Mouse (Mus musculus) gastrocnemius, postnatal 36 days (tissue): ENCODE measurements around the gene Plekhm1. TPM values are rescaled to one million over a fixed set of nuclear protein-coding genes. Genes with fewer than 3 reads are reported as not detected.
"Not testable (repeated sequence)": the region's sequence is repeated elsewhere in the genome, so short reads cannot be mapped to it uniquely, and the experiment has no call there.

ENCODE experiments used
- DNase-seq, 2 experiments: peaks; one replicate each; pipeline ENCODE4 v3.0.0; 2022
- intact Hi-C: fragments of 180-260 bp; cut with DNase I; formaldehyde crosslinking; loops from one replicate; pipeline ENCODE4 v1.15.1; 2025
- total RNA-seq, 2 experiments: library from RNA; stranded (reverse); gene quantifications; 2 replicates each; pipeline ENCODE4 v1.2.3; 2021

Gene Plekhm1
- total RNA-seq, 2 experiments from 2014 or later: 10.6 to 11.8 TPM

- not testable (repeated sequence) for DNase-seq
- intact Hi-C loops: loop anchor here (10.0 kb wide), 1 partner anchor 218 kb away; the partner anchor contains the start of genes Acbd4 and Plcd3
Measured at GRCm38 (mm10) chr11:103322832-103323231, 89.7 kb downstream of the Plekhm1 start.

- intact Hi-C loops: loop anchor here (10.0 kb wide), 1 partner anchor 216 kb away; the partner anchor contains the start of genes Acbd4 and Plcd3
- DNase-seq: no peak
Measured at GRCm38 (mm10) chr11:103320646-103321045, 91.8 kb downstream of the Plekhm1 start.

- DNase-seq: no peak
- intact Hi-C loops: loop anchor here (10.0 kb wide), 1 partner anchor 215 kb away; the partner anchor contains the start of genes Acbd4 and Plcd3
Measured at GRCm38 (mm10) chr11:103320196-103320595, 92.3 kb downstream of the Plekhm1 start.

GRCm38 (mm10) chr11:103318042-103318441 lies 94.4 kb downstream of the Plekhm1 start:
- DNase-seq: no peak
- intact Hi-C loops: loop anchor here (5.0 kb wide), 1 partner anchor 36 kb away; no protein-coding TSS in a partner anchor

GRCm38 (mm10) chr11:103315379-103315778 lies 97.1 kb downstream of the Plekhm1 start:
- DNase-seq: no peak
- intact Hi-C loops: loop anchor here (5.0 kb wide), 1 partner anchor 33 kb away; no protein-coding TSS in a partner anchor

GRCm38 (mm10) chr11:103314736-103315374 lies 97.6 kb downstream of the Plekhm1 start:
- DNase-seq: no peak
- intact Hi-C loops: loop anchor here (5.0 kb wide), 1 partner anchor 33 kb away; no protein-coding TSS in a partner anchor

Other genes starting within 250 kb of the Plekhm1 start
- 1 to 10 TPM; 3.6 to 5.6 TPM for gene Fmnl1, start 241.6 kb downstream of the Plekhm1 start, total RNA-seq
- not detected for gene 1700023F06Rik, start 204.1 kb downstream of the Plekhm1 start, total RNA-seq
- gene Spata32, start 194.3 kb downstream of the Plekhm1 start, total RNA-seq: not detected
- gene Map3k14, start 145.2 kb downstream of the Plekhm1 start, total RNA-seq: 1 to 10 TPM; 1.9 to 2.6 TPM
- gene Arhgap27, start 49.0 kb downstream of the Plekhm1 start, total RNA-seq: 1 to 10 TPM; 4.6 to 4.8 TPM
- gene Lrrc37a, start 91.9 kb upstream of the Plekhm1 start, total RNA-seq: not detected
- gene Gm884, start 208.5 kb upstream of the Plekhm1 start, total RNA-seq: not detected
- not detected for gene Lyzl6, start 226.2 kb upstream of the Plekhm1 start, total RNA-seq
- not detected for gene Rprml, start 236.9 kb upstream of the Plekhm1 start, total RNA-seq